Mouse (Mus musculus): ENCODE data around the gene Slc17a2. TPM values are rescaled to one million over a fixed set of nuclear protein-coding genes. Genes with fewer than 3 reads are reported as not detected.

Gene Slc17a2
- total and polyA plus RNA-seq, 3 experiments, result not detected

GRCm38 (mm10) chr13:23833053-23833452 lies 26.3 kb downstream of the Slc17a2 start:
- H3K79me2 ChIP-seq (ENCODE audit: control insufficient read depth, insufficient read depth, low read length, poor library complexity), result no peaks in the 10 kb centered on the region
- no peaks in the 10 kb centered on the region for H3K9me3 ChIP-seq (replicated peaks; ENCODE audit: insufficient read depth, low read length)
- DNase-seq (ENCODE audit: low read depth, low spot score), result peak; percentile 62
- H3K4me1 ChIP-seq (ENCODE audit: control insufficient read depth in 1 of 2, insufficient read depth in 2 of 2, low read length in 2 of 2), result no peaks in the 10 kb centered on the region
- H3K27me3 ChIP-seq (ENCODE audit: control insufficient read depth in 1 of 2, insufficient read depth in 2 of 2, low read length in 2 of 2), result peaks cover 3 to 8% of the 10 kb centered on the region in 2 experiments
- no peaks in the 10 kb centered on the region for H3K36me3 ChIP-seq (ENCODE audit: control insufficient read depth in 1 of 2, insufficient read depth in 2 of 2, low read length in 2 of 2)
- no peak overlapping the region for H3K27ac ChIP-seq (ENCODE audit: control insufficient read depth, low read depth, low read length)
- no peak overlapping the region for H3K9ac ChIP-seq (ENCODE audit: control insufficient read depth, low read depth, low read length, poor library complexity, severe bottlenecking)
- H3K4me3 ChIP-seq (ENCODE audit: control insufficient read depth in 1 of 2, insufficient read depth in 1 of 2, low read depth in 2 of 2, low read length in 2 of 2), result no peak overlapping the region
- TF ChIP-seq CTCF (IDR thresholded peaks at IDR 0.05 in 2 of 3, conservative IDR thresholded peaks at IDR 0.05 in 1 of 3; ENCODE audit: control insufficient read depth in 1 of 3, insufficient read depth in 1 of 3, low read depth in 2 of 3, low read length in 3 of 3, poor library complexity in 1 of 3, severe bottlenecking in 1 of 3), result peak; percentile 69 to 90 (median 73)
- TF ChIP-seq RCOR1 (IDR thresholded peaks at IDR 0.05; ENCODE audit: low read depth, low read length), result no peak
- no peak for TF ChIP-seq HCFC1 (IDR thresholded peaks at IDR 0.05; ENCODE audit: low read depth, low read length)
- no peak for TF ChIP-seq MAZ (IDR thresholded peaks at IDR 0.05; ENCODE audit: low read depth, low read length)
- TF ChIP-seq USF2 (IDR thresholded peaks at IDR 0.05; ENCODE audit: borderline replicate concordance in 1 of 2, insufficient read depth in 1 of 2, low read depth in 1 of 2, low read length in 2 of 2), result no peak
- TF ChIP-seq TAL1 (IDR thresholded peaks at IDR 0.05; ENCODE audit: low read length), result no peak
- no peak for TF ChIP-seq USF1 (IDR thresholded peaks at IDR 0.05; ENCODE audit: low read depth, low read length)
- no peak for TF ChIP-seq ELF1 (IDR thresholded peaks at IDR 0.05; ENCODE audit: low read depth, low read length)
- no peak for TF ChIP-seq SIN3A (IDR thresholded peaks at IDR 0.05; ENCODE audit: low read length)
- no peak for TF ChIP-seq MYB (IDR thresholded peaks at IDR 0.05; ENCODE audit: low read depth, low read length)
- TF ChIP-seq ETS1 (IDR thresholded peaks at IDR 0.05; ENCODE audit: low read depth, low read length), result no peak
- TF ChIP-seq GATA1 (IDR thresholded peaks at IDR 0.05; ENCODE audit: low read depth, low read length), result no peak
- TF ChIP-seq MAFK (IDR thresholded peaks at IDR 0.05; ENCODE audit: borderline replicate concordance, low read depth, low read length), result no peak
- TF ChIP-seq NELFE (IDR thresholded peaks at IDR 0.05; ENCODE audit: low read depth, low read length), result no peak
- TF ChIP-seq MEF2A (IDR thresholded peaks at IDR 0.05; ENCODE audit: extremely low read depth, insufficient replicate concordance, low read depth, low read length, poor library complexity, severe bottlenecking), result no peak
- no peak for TF ChIP-seq UBTF (IDR thresholded peaks at IDR 0.05; ENCODE audit: borderline replicate concordance, insufficient read depth, low read depth, low read length)
- TF ChIP-seq MXI1 (IDR thresholded peaks at IDR 0.05; ENCODE audit: low read depth, low read length), result no peak
- TF ChIP-seq GABPA (IDR thresholded peaks at IDR 0.05; ENCODE audit: low read depth, low read length), result no peak
- TF ChIP-seq TBP (IDR thresholded peaks at IDR 0.05; ENCODE audit: low read depth, low read length), result no peak
- peak; percentile 90 for TF ChIP-seq SMC3 (IDR thresholded peaks at IDR 0.05; ENCODE audit: low read depth, low read length)
- TF ChIP-seq CHD1 (IDR thresholded peaks at IDR 0.05; ENCODE audit: low read depth, low read length), result no peak
- TF ChIP-seq TCF12 (IDR thresholded peaks at IDR 0.05; ENCODE audit: low read depth, low read length), result no peak
- no peak for TF ChIP-seq POLR2AphosphoS5 (IDR thresholded peaks at IDR 0.05; ENCODE audit: borderline replicate concordance, low read depth, low read length)
- peak; percentile 89 for TF ChIP-seq ZNF384 (IDR thresholded peaks at IDR 0.05; ENCODE audit: low read depth, low read length)
- TF ChIP-seq CHD2 (IDR thresholded peaks at IDR 0.05; ENCODE audit: low read length), result no peak
- peak; percentile 94 for TF ChIP-seq ZC3H11A (IDR thresholded peaks at IDR 0.05; ENCODE audit: low read depth, low read length)
- TF ChIP-seq RAD21 (IDR thresholded peaks at IDR 0.05; ENCODE audit: low read depth, low read length), result peak; percentile 95
- TF ChIP-seq ZKSCAN1 (IDR thresholded peaks at IDR 0.05; ENCODE audit: low read depth, low read length), result peak; percentile 29; the same call in 1 of the 2 replicates
- TF ChIP-seq POLR2AphosphoS2 (IDR thresholded peaks at IDR 0.05; ENCODE audit: low read length), result no peak
- no peak for TF ChIP-seq ZMIZ1 (IDR thresholded peaks at IDR 0.05; ENCODE audit: low read depth, low read length)
- no peak for TF ChIP-seq MYC (IDR thresholded peaks at IDR 0.05; ENCODE audit: low read depth, low read length)
- TF ChIP-seq EP300 (IDR thresholded peaks at IDR 0.05; ENCODE audit: low read depth in 1 of 2, low read length in 2 of 2), result no peak
- no peak for TF ChIP-seq MAX (IDR thresholded peaks at IDR 0.05; ENCODE audit: low read length)
- no peak for TF ChIP-seq NRF1 (IDR thresholded peaks at IDR 0.05; ENCODE audit: insufficient read depth, low read depth, low read length, poor library complexity, severe bottlenecking)
- TF ChIP-seq POLR2A (IDR thresholded peaks at IDR 0.05; ENCODE audit: control insufficient read depth in 1 of 2, insufficient read depth in 1 of 2, low read depth in 1 of 2, low read length in 2 of 2, poor library complexity in 1 of 2), result no peak

Measured in MEL (cell line).